Mouse (Mus musculus): ENCODE measurements around the gene Gm21258.
"Not testable (repeated sequence)": the region's sequence is repeated elsewhere in the genome, so short reads cannot be mapped to it uniquely, and the experiment has no call there.

Gm21258 gene

GRCm38 (mm10) chrY:52779740-52780139, at the start of gene Gm21258:
Gene Gm21258, plus strand, starts transcription at chrY:52780040.
- in situ Hi-C loops (cut with MboI; ENCODE audit: low sequenced_read_pairs): not testable (repeated sequence)
